Mouse (Mus musculus) spleen, adult 2 months (tissue): ENCODE results near the gene Slc22a23.

ENCODE experiments used
- CTCF ChIP-seq: fragments of 200-500 bp; IDR thresholded peaks from 2 replicates; pipeline ENCODE4 v1.5.1; 2011; ENCODE audit warnings: mild to moderate bottlenecking, inconsistent platforms; ENCODE audit not compliant: insufficient read depth, insufficient read length, insufficient replicate concordance; ENCODE audit errors: extremely low read depth
- POLR2A ChIP-seq: fragments of 200-500 bp; IDR thresholded peaks from 2 replicates; pipeline ENCODE4 v1.6.1; 2011; ENCODE audit warnings: low read depth, low read length, inconsistent platforms

DNA sequence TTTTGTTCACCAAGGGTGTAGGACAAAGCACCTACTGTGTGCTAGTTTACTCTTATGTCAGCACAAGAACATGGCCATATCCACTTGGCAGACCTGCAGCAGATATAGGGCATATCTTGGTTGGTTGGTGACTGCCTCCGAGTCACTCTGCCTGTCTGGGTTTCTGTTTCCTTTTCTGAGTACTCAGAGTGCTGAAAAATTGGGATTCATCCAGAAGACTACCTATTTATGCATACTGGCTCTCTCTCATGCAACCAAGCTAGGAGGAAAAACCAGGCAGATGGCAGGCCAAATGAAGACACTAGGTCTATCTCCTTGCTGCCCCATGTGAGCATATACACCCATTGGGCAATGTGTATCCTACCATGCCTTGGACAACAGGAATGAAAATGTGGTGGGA, 149.3 kb downstream of the Slc22a23 start:
- TF ChIP-seq CTCF (no peak), POLR2A (no peak)
